Mouse (Mus musculus) left cerebral cortex, adult 18-20 months (tissue): ENCODE results near the gene Osbpl5. TPM values are rescaled to one million over a fixed set of nuclear protein-coding genes. Genes with fewer than 3 reads are reported as not detected.
A peak's percentile ranks its signal among the peaks of the same experiment; 100 is the strongest.

Source experiments
- DNase-seq, 2 experiments: peaks; one replicate each; pipeline ENCODE4 v3.0.0; 2021 to 2022; ENCODE audit warnings: low spot score in 2 of 2, mixed read lengths in 1 of 2
- long read RNA-seq, 2 experiments: library from polyadenylated mRNA; stranded (forward); transcript quantifications; one replicate each; pipeline ENCODE4 v2.0.0; 2021
- total RNA-seq, 2 experiments: library from RNA; stranded (reverse); gene quantifications; 2 replicates each; pipeline ENCODE4 v1.2.3; 2021

The Osbpl5 gene
- total RNA-seq: 10 to 100 TPM; 34.1 to 36.6 TPM
- long read RNA-seq, experiment 1, transcript Osbpl5-202 (22 exons, 3,775 nt): major isoform, 9 of 17 reads
- long read RNA-seq, experiment 1, partial matches to known transcripts: 5 of 17 reads
- long read RNA-seq, experiment 1, other reads (novel, unspliced or antisense): 3 of 17 reads
- long read RNA-seq, experiment 2, transcript Osbpl5-202 (22 exons, 3,775 nt): major isoform, 13 of 24 reads
- long read RNA-seq, experiment 2, partial matches to known transcripts: 7 of 24 reads
- long read RNA-seq, experiment 2, other reads (novel, unspliced or antisense): 3 of 24 reads

GRCm38 (mm10) chr7:143756125-143757026 lies at the start of gene Osbpl5:
Gene Osbpl5 (minus strand): TSS chr7:143756985.
- peak; percentile 59 to 72 for DNase-seq

DNA sequence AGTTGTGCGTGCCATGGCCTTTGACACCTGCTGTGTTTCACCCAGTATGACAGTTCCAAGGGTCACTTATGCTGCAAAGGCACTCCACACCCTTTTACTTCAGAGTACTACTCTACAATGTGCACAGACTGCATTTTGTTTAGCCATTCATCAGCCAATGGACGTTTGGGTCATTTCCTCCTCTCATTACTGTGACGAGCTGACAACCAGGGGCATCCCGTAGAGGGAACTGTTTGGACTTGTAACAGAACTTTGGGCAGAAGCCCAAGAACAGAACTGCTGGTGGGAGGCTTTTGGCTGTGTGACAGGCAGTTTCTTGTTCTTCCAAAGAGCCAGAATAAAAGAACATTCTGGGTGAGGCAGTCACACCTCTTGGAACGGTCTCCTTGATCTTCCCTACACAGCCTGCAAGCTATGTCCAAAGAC lies 48.4 kb upstream of the Osbpl5 start:
- peak; percentile 23 to 37 for DNase-seq

DNA sequence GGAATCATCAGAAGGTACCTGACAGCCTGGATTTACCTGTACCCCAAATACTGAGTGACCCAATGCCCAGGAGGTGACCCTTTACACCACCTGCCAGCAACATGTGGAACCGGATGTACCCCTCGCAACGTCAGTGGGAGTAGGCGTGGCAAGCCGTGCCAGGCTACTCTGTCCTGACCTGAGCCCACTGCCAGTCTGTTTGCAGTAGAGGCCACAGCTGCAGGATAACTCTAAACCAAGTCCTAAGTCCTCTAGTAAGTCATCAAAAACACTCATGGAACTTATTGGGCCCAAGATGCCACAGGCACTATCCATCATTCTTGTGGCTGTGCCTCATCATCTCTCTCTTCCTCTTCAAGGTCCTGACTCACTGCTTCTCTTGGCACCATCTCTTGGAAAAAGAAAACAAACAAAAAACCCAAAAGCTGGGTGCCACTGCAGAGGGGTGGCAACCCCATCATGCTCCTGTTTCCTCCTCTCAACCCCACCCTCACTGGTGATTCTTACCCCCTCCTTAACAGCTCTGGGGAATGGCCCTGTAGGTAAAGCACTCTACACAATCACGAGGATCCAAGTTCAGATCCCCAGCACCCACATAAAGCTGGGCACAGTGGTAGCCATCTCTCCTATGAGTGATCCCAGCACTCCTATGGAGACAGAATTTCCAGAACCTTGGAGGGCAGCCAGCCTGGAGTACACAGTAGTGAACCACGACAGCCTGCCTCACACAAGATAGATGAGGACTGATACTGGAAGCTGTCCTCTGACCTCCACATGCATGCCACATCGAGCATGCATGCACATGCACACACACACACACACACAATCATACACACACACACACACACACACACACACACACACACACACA lies 44.6 kb upstream of the Osbpl5 start:
- DNase-seq: no peak

- no peak for DNase-seq
Observed at GRCm38 (mm10) chr7:143800770-143801169, 44.0 kb upstream of the Osbpl5 start.

DNA sequence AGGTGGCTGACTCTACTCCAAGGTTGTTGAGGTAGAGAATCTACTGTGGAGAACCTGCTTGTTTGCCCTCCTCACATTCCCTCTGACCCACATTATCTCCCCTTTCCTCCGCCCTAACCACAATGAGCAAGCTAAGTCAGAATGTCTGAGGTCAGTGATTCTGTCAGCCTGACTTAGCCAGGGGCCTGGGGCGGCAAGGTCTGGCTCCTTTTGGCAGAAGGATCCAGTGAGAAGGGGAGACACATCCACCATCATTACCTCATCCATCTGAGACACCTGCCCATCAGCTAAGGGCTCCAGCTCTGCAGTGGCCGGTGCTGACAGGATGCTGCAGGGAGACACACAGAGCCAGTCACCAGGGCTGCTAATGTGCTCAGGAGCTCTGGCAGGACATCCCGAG lies 42.0 kb upstream of the Osbpl5 start:
- no peak for DNase-seq

DNA sequence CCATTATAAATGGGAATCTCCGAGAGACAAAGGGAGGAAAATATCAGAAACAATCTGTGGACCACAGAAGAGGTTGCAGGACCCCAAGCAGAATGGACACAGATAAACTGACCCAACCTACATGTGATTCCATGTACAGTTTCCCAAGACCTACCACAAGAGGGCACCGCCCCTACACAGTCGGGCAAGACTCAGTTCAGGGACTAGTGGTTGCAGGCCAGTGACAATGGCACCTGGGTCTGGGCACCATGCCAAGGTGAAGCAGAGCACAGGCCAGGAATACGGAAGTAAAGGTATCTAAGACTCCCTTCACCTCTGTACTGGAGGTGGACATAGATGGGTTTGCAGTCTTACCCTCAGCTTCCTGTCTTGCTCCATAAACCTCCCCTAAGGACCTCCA lies 36.3 kb upstream of the Osbpl5 start:
- no peak for DNase-seq

GRCm38 (mm10) chr7:143792336-143792985 lies 35.7 kb upstream of the Osbpl5 start:
- no peak for DNase-seq

GRCm38 (mm10) chr7:143783996-143784829 lies 27.4 kb upstream of the Osbpl5 start, which contains the start of gene Mrgpre:
Gene Mrgpre (minus strand): TSS chr7:143784500.
- DNase-seq: peak; percentile 61 to 66

GRCm38 (mm10) chr7:143783378-143783995 lies 26.7 kb upstream of the Osbpl5 start:
- DNase-seq: no peak

DNA sequence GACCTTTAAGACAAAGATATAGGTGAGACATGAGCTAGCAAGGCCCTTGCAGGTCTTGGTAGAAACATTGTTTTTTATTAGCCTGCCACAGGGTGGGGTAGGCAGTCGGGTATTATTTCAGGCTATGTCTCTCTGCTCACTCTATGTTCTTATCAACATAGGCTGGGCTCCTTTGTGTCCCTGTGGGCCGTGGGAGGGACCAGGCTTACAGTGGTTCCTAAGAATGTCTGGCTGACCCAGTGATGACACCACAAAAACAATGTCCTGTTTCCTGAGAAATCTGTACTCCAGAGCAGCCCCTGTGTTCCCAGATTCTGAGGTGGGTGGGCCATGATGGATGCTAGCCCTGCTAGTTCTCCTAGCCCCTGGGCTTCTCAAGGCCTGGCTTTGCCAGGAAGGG lies 20.6 kb upstream of the Osbpl5 start:
- no peak for DNase-seq

DNA sequence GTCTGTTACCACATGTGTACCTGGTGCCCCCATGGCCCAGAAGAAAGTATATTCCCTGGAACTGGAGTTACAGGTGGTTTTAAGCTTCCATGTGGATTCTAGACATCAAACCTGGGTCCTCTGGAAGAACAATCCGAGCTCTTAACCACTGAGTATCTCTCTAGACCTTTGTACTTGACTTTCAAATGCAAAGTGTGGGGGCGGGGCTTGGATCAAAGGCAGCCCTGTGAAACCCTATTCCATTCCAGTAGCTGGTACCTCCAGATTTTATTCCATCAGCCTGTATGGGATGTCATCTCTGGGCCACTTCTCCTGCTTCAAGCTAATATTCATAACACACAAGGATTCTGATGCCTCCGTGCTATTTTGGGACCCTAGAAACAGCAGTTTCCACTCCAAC lies 19.4 kb upstream of the Osbpl5 start:
- no peak for DNase-seq

GRCm38 (mm10) chr7:143769461-143769860 lies 12.7 kb upstream of the Osbpl5 start:
- no peak for DNase-seq

DNA sequence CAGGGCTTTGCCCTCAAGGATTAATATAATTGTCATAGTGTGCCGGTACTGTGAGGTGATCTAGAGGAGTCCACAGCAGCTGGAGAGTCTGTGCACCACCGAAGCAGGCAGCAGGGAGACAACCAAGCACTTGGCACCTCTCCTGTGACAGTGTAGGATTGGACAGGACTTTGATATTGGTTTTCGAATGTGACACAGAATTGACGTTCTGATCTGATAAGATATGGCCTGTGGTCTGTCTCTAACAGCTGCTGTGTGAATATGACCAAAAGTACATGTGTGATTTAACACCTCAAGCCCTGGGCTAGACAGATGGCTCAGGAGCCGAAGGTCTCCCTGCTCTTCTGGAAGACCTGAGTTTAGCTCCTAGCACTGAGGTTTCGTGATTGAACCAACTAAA lies 11.5 kb upstream of the Osbpl5 start:
- no peak for DNase-seq

DNA sequence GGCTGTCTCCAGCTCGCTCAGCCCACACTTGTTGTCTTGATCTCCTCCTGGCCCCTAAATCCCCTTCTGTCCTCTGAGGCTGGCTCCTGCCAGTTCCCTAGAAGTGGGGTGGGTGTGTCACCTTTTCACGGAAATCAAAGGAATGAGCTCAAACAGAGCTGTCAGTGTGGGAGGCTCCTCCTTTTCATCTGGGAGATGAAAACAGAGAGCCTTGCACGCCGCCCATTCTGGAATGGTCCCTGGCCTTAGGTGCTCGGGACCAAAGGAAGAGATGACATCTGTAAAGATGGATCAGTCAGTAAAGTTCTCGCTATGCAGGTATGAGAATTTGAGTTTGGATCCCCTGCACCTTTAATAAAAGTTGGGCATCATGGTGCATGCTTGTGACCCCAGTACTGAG lies 10.1 kb upstream of the Osbpl5 start, which contains the start of gene Mrgprg:
Mrgprg (minus strand) TSS at position 101 of the 400 bp plus-strand sequence.
- DNase-seq: no peak

GRCm38 (mm10) chr7:143764876-143765530 lies 8.2 kb upstream of the Osbpl5 start:
- no peak for DNase-seq

- DNase-seq: no peak
Observed at GRCm38 (mm10) chr7:143763794-143764193, 7.0 kb upstream of the Osbpl5 start.

DNA sequence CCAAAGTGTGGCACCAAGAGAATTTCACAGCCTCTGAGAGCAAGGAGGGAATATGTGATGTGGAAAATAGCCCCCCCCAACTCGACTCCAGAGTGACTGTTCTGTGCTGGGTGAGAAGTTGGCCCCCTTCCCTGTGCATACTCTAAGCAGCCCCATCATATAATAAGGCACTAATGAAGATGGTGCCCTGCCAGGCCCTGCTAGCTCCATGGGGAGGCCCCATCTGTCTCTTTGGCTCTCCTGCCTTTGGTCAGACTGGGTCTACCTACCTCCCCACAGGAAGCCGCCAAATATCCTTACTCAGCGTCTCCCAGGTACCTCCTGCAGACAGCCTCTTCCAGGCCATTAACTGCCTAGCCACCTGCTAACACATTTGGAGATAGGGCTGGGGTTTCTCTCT lies 2.2 kb upstream of the Osbpl5 start:
- DNase-seq: no peak

DNA sequence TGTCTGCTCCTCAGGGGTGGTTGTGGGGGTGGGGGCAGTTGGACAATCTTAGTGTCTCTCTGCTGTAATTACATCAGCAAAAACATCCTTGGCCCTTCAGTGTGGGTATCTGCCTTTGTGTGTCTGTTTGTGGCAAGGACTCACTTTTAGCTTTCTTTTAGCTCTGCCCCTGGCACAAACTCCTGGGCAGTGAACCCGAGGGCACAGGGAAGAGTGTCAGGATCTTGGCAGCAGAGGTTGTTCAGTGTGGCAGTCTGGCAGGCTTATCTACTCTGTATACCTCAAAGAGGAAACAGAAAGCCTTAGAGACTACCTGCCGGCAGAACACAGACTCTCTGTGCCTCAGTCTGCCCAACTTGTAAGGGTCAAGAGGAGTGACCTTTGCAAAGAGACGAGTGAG lies 911 bp upstream of the Osbpl5 start:
- peak in 1 of 2 experiments; percentile 22 for DNase-seq

- peak; percentile 71 to 76 for DNase-seq
Observed at GRCm38 (mm10) chr7:143757027-143757390, 224 bp upstream of the Osbpl5 start.
